Mouse (Mus musculus) neural tube, embryonic 11.5 days (tissue): ENCODE measurements at regions not wholly inside any gene's neighbourhood (a gene's known extent, or its start where the extent isn't known, plus 50 kb on each side); places are given as distances from the start of the nearest gene placed in this dataset.

Experiments
- ATAC-seq: fragments of 200-750 bp; cut with Nextera tagmentation; 2 replicates; pipeline ENCODE4 v1.8.0; 2017; ENCODE audit warnings: moderate number of reproducible peaks, mild to moderate bottlenecking, moderate TSS enrichment, moderate library complexity; ENCODE audit not compliant: insufficient read depth, low FRiP score, low TSS enrichment
- DNase-seq: peaks from one replicate; pipeline ENCODE4 v3.0.0-alpha.2; 2015; ENCODE audit warnings: low spot score
- H3K27ac ChIP-seq: fragments of 300-500 bp; sonication (generic); 2 replicates; pipeline ENCODE4 v1.5.1; 2014; ENCODE audit warnings: low read depth, mild to moderate bottlenecking, low read length
- H3K27me3 ChIP-seq: fragments of 300-500 bp; sonication (generic); 2 replicates; pipeline ENCODE4 v1.6.1; 2014; ENCODE audit warnings: mild to moderate bottlenecking, low read length, mixed read lengths; ENCODE audit not compliant: control insufficient read depth, insufficient read depth
- H3K36me3 ChIP-seq: fragments of 300-500 bp; sonication (generic); 2 replicates; pipeline ENCODE4 v1.6.1; 2014; ENCODE audit warnings: mild to moderate bottlenecking, low read length, moderate library complexity, mixed read lengths; ENCODE audit not compliant: control insufficient read depth, insufficient read depth
- H3K4me1 ChIP-seq: fragments of 300-500 bp; sonication (generic); 2 replicates; pipeline ENCODE4 v1.6.1; 2014; ENCODE audit warnings: low read length, mixed read lengths; ENCODE audit not compliant: control insufficient read depth, insufficient read depth
- H3K4me2 ChIP-seq: fragments of 300-500 bp; sonication (generic); 2 replicates; pipeline ENCODE4 v1.6.1; 2014; ENCODE audit warnings: low read depth, mild to moderate bottlenecking, moderate library complexity
- H3K4me3 ChIP-seq: fragments of 300-500 bp; sonication (generic); 2 replicates; pipeline ENCODE4 v1.5.1; 2014; ENCODE audit warnings: low read depth, low read length
- H3K9ac ChIP-seq: fragments of 300-500 bp; sonication (generic); 2 replicates; pipeline ENCODE4 v1.6.1; 2014; ENCODE audit warnings: mild to moderate bottlenecking, low read length
- H3K9me3 ChIP-seq: fragments of 300-500 bp; sonication (generic); 2 replicates; pipeline ENCODE4 v1.6.1; 2016; ENCODE audit warnings: low read length; ENCODE audit not compliant: control insufficient read depth
- WGBS: fragments of 180-500 bp; shearing (Covaris S2); extraction: QIAGEN DNeasy Blood & Tissue Kit; methylation state at CpG from one replicate; pipeline ENCODE4 v1.1.7; 2014; 5-methylcytosine and 5-hydroxymethylcytosine counted together

DNA sequence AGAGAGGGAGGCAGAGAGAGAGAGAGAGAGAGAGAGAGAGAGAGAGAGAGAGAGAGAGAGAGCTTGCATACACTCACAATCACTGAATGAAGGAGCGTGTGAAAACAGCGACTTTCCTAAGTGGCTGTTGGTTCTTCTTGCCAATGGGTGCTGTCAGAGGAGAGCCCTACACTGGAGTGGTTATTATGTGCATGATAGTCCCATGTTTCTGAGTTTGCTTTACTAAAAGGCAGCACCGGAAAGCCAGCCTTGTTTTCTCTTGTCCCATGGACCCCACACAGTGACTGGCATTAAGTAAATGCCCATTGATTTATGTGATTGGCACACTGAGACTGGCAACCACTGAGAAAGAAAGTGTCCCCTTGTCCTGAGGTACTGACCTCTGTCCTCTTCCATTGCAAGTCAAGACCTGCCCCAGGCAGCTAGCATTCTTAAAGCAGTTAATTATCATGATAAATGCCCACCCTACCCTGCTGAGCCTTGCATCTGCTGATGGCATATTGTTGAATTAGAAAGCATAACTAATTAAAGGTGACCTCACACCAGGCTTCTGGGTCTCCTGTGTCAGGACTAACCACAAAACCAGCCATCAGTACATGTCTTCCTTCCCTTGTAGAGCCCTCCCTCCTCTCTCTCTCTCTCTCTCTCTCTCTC is 313.6 kb downstream of the Insc start:
- no peak overlapping the region for H3K4me3 ChIP-seq
- DNase-seq, result peak; percentile 39
- H3K4me2 ChIP-seq, result no peak overlapping the region
- no peaks in the 10 kb centered on the region for H3K9me3 ChIP-seq
- H3K36me3 ChIP-seq, result no peaks in the 10 kb centered on the region
- peaks cover 33% of the 10 kb centered on the region for H3K27me3 ChIP-seq
- H3K27ac ChIP-seq, result no peak overlapping the region
- peak; percentile 86 for ATAC-seq
- 27% methylated on average over 3 of the region's 3 CpGs for WGBS
- H3K9ac ChIP-seq, result no peak overlapping the region
- H3K4me1 ChIP-seq, result peaks cover 9% of the 10 kb centered on the region

- 15% methylated on average over 3 of the region's 3 CpGs for WGBS
- H3K27ac ChIP-seq, result no peak overlapping the region
- H3K9ac ChIP-seq, result no peak overlapping the region
- H3K9me3 ChIP-seq, result no peaks in the 10 kb centered on the region
- H3K4me3 ChIP-seq, result no peak overlapping the region
- H3K36me3 ChIP-seq, result no peaks in the 10 kb centered on the region
- ATAC-seq (no peak), DNase-seq (peak; percentile 23)
- H3K27me3 ChIP-seq, result peaks cover 38% of the 10 kb centered on the region
- H3K4me1 ChIP-seq, result peaks cover 9% of the 10 kb centered on the region
- no peak overlapping the region for H3K4me2 ChIP-seq
Observed at GRCm38 (mm10) chr7:115057736-115058135, 314.2 kb downstream of the Insc start.

- DNase-seq, result no peak
- Histone ChIP-seq H3K4me2 (no peak overlapping the region), H3K27ac (no peak overlapping the region), H3K9me3 (no peaks in the 10 kb centered on the region), H3K36me3 (no peaks in the 10 kb centered on the region), H3K9ac (no peak overlapping the region), H3K4me3 (no peak overlapping the region), H3K4me1 (peaks cover 9% of the 10 kb centered on the region), H3K27me3 (peaks cover 44% of the 10 kb centered on the region)
- WGBS, result 55% methylated on average over 5 of the region's 5 CpGs
- no peak for ATAC-seq
Observed at GRCm38 (mm10) chr7:115060171-115060570, 316.7 kb downstream of the Insc start.

GRCm38 (mm10) chr7:115062817-115063216 is 319.3 kb downstream of the Insc start:
- Histone ChIP-seq H3K9ac (no peak overlapping the region), H3K27ac (no peak overlapping the region), H3K4me1 (peaks cover 2% of the 10 kb centered on the region; the same call in 1 of the 2 replicates), H3K4me3 (no peak overlapping the region), H3K9me3 (no peaks in the 10 kb centered on the region), H3K4me2 (no peak overlapping the region), H3K36me3 (no peaks in the 10 kb centered on the region), H3K27me3 (peaks cover 34% of the 10 kb centered on the region)
- WGBS, result 69% methylated on average over 3 of the region's 3 CpGs
- DNase-seq (no peak), ATAC-seq (no peak)

- H3K9me3 ChIP-seq, result no peaks in the 10 kb centered on the region
- no peak overlapping the region for H3K4me2 ChIP-seq
- H3K4me3 ChIP-seq, result no peak overlapping the region
- H3K9ac ChIP-seq, result no peak overlapping the region
- DNase-seq (no peak), ATAC-seq (no peak)
- H3K4me1 ChIP-seq, result no peaks in the 10 kb centered on the region
- H3K27me3 ChIP-seq, result peaks cover 6% of the 10 kb centered on the region; the same call in 1 of the 2 replicates
- 86% methylated on average over 2 of the region's 2 CpGs for WGBS
- H3K27ac ChIP-seq, result no peak overlapping the region
- no peaks in the 10 kb centered on the region for H3K36me3 ChIP-seq
Observed at GRCm38 (mm10) chr7:115067641-115068040, 324.1 kb downstream of the Insc start.

GRCm38 (mm10) chr7:115073406-115073805 is 329.9 kb downstream of the Insc start:
- H3K4me3 ChIP-seq, result no peak overlapping the region
- H3K27ac ChIP-seq, result no peak overlapping the region
- no peaks in the 10 kb centered on the region for H3K4me1 ChIP-seq
- H3K9me3 ChIP-seq, result no peaks in the 10 kb centered on the region
- H3K4me2 ChIP-seq, result no peak overlapping the region
- 81% methylated on average over 2 of the region's 2 CpGs for WGBS
- no peaks in the 10 kb centered on the region for H3K27me3 ChIP-seq
- no peak overlapping the region for H3K9ac ChIP-seq
- ATAC-seq, result no peak
- DNase-seq, result no peak
- H3K36me3 ChIP-seq, result no peaks in the 10 kb centered on the region

DNA sequence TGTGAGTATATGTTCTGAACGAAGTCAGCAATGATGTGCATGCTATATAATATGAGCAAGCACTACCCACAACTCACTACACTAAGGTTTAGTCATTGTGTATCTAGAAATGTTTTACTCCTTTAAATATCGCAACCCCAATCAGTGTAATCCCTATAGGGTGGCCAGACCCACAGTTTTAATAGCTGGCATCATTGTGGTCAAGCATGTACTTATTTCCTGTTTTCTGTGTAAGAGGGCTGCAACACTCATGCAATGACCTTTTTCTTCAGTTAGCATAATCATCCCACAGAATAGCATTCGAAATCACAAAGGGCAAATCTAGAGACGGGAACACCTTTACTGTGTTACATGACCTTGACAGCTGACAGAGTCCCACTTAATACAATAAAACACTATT is 333.3 kb downstream of the Insc start:
- no peaks in the 10 kb centered on the region for H3K36me3 ChIP-seq
- H3K4me1 ChIP-seq, result no peaks in the 10 kb centered on the region
- ATAC-seq, result no peak
- DNase-seq, result no peak
- H3K9ac ChIP-seq, result no peak overlapping the region
- no peak overlapping the region for H3K27ac ChIP-seq
- no peak overlapping the region for H3K4me2 ChIP-seq
- no peaks in the 10 kb centered on the region for H3K9me3 ChIP-seq
- H3K4me3 ChIP-seq, result no peak overlapping the region
- 91% methylated on average over 4 of the region's 4 CpGs for WGBS
- H3K27me3 ChIP-seq, result no peaks in the 10 kb centered on the region

DNA sequence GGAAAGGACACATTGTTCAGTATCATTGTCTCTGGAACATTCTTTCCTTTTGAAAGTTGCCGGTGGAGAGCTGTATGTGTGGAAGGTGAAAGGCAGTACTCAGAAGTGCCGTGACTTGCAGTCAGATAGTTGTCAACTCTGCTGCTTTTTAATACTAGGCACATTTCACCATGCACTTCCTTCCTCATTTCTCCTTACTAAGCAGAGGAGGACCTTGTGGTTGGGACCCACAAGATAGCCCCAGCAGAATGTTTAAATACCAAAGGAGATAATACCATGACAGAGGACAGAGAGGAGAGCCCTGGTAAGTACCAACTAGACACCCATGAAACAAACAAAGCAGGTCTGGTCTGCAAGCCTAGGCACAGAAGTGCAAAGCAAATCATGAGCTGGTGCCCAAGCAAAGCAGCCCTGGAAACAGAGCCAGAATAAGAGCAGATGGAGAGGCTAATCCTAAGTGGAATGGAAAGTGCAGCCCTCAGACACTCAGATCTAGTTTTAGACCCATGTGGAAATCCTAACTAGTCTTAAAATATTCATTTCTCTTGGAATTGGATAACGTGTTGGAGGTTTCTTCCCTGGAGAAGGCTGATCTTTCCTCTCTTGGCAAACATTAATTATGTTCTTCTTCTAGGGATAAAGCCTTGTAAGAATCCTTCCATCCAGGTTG is 341.4 kb downstream of the Insc start:
- Histone ChIP-seq H3K27me3 (no peaks in the 10 kb centered on the region), H3K4me1 (no peaks in the 10 kb centered on the region), H3K4me2 (no peak overlapping the region), H3K9me3 (no peaks in the 10 kb centered on the region), H3K4me3 (no peak overlapping the region), H3K27ac (no peak overlapping the region), H3K9ac (no peak overlapping the region), H3K36me3 (no peaks in the 10 kb centered on the region)
- ATAC-seq (no peak), DNase-seq (no peak)
- 88% methylated on average over 3 of the region's 3 CpGs for WGBS
